Mouse (Mus musculus): Measurements from ENCODE around the gene Fam241a.

Gene Fam241a

DNA sequence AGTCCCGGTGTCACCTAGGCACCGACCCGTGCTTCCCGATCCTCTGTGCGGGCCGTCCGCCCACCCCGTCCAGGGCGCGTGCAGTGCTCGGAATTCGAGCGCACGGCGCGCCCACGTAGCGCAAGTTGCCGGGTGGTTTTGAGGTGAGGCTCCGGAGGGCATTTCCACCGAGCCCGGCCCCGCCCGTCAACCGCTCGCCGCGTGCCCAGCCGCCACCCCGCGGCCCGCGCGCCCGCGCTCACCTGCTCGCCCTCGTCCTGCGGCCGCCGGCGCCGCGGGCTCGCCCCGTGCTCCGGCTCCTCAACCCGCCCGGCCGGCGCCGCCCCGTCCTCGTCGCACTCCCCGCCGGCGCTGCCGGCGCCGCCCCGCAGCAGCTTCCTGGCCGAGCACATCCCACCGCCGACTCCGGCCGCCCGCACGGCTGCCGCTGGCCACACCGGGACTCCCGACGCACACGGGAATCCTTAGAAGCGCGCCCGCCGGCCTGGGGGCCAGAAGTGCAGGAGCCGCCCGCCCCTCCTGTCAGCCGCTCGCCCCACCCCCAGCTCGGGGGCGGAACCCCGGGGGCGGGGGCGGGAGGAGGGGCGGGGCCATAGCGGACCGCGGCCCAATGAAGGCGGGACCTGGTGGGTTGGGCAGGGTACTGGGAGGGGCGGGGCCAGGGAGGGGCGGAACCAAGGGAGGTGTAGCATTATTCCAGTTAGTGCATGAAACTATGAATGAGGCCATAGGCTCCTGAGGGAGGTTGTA, at the start of gene Fam241a:
Gene Fam241a, minus strand, starts transcription at position 533 of the 750 bp plus-strand sequence.
- peak; percentile 68 to 86 for DNase-seq

GRCm38 (mm10) chr3:127932453-127932852, 36.3 kb upstream of the Fam241a start:
- DNase-seq: no peak

GRCm38 (mm10) chr3:127930326-127931012, 34.3 kb upstream of the Fam241a start:
- DNase-seq: no peak

DNA sequence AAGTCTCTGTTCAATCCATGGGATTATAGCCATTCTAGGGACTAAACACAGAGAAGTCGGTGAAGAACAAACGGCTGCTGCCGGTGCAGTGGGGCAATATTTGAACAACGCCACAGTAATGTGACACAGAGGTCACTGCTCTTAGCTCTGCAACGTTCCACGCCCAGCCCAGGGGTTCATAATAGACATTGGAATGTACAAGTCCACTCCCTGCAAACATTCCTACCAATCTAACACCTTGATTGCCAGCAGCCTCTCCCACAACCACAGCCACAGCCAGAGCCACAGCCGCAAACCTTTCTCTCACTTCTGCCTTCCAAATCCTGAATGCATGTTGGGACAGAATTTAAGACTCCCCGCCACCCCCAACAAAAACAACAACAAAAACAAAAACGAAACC, 33.8 kb upstream of the Fam241a start:
- no peak for DNase-seq

- DNase-seq: no peak
Observed at GRCm38 (mm10) chr3:127926635-127927183, 30.6 kb upstream of the Fam241a start.

GRCm38 (mm10) chr3:127924464-127924863, 28.3 kb upstream of the Fam241a start:
- DNase-seq: no peak

DNA sequence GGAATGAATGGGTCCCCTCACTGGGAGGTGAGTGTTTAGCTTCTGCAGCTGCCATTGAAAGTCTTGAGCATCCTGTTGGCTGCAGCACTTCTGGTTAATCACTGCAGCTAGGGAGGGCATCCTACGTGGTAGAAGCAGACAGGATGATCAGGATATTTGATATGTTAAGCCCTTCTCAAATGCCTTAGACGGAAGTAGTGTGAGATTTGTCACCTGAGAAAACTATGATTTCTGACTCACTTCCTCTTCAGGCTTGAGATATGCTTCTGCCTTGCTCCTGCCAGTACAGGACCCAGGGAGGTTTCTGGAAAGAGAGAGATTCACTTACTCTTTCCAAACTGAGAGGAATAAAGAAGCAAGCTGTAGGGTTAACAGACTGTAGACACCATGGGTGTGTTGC, 27.1 kb upstream of the Fam241a start:
- DNase-seq: no peak

- peak; percentile 19 for DNase-seq
Observed at GRCm38 (mm10) chr3:127922125-127922524, 26.0 kb upstream of the Fam241a start.

DNA sequence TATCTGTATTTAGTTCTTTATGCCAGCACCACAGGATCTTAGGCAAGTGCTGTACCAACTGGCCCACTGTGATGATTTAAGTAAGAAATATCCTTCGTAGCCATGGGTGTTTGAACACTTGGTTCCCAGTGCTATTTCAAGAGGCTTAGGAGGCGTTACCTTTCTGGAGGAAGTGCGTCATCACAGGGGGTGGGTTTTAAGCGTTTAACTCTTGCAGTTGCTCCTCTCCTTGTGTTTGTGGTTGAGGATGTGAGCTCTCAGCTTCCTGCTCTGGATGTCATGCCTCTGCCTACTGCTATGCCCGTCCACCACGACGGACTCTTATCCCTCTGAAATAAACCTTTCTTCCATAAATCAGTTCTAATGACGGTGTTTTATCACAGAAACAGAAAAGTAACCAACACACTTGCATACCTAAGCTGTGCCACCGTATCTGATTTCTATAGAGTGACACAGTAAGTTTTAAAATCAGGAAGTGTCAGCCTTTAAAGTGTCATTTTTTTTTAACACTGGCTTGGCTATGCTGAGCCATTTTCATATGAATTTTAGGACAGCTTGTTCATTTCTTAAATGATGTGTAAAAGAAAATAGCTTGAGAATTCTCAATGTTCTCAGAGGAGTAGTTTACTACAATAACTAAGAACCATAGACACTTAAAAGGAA, 22.0 kb upstream of the Fam241a start:
- no peak for DNase-seq

- DNase-seq: no peak
Observed at GRCm38 (mm10) chr3:127917549-127917948, 21.4 kb upstream of the Fam241a start.

DNA sequence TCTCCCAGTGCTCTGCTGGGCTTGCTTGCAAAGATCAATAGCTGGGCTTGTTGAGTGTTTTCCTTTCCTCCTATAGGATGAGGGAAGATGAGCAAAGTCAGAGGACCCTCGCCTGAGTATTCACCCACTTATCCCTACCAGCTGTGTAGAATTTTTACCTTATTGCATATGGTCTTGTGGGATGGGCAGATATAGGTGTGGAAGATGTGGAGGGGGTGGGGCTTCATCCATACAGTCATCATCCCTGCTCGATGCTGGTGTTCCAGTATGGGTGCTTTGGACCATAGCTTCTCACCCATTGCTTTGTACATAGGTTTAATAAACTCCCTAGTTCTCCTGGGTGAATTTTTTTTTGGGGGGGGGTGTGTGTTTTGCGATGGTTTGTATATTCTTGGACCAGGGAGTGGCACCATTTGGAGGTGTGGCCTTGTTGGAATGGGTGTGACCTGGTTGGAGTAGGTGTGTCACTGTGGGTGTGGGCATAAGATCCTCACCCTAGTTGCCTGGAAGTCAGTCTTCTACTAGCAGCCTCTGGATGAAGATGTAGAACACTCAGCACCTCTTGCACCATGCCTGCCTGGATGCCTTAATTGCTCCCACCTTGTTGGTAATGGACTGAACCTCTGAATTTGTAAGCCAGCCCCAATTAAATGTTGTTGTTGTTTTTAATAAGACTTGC, 19.7 kb upstream of the Fam241a start:
- no peak for DNase-seq

- no peak for DNase-seq
Observed at GRCm38 (mm10) chr3:127913885-127914709, 18.0 kb upstream of the Fam241a start.

DNA sequence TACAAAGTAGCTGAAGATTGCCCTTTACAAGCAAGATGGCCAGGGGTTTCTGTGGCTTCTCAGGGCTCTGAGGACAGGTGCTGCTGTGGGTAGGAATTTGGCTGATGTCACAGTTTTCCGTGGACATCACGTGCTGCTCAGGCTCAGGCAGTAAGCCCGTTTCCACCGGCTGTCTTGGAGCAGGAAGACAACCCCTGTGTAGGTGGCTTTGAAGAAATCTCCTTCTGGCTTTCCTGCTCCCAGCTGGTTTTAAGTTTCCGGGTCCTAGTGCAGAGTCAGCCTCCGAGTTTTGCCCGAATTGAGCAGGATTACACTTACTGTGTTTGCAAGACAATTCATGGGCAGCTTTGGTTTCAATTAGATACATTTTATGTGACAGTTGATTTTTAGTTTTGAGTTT, 13.8 kb upstream of the Fam241a start:
- DNase-seq: no peak

GRCm38 (mm10) chr3:127894981-127895779, 944 bp downstream of the Fam241a start:
- no peak for DNase-seq

DNA sequence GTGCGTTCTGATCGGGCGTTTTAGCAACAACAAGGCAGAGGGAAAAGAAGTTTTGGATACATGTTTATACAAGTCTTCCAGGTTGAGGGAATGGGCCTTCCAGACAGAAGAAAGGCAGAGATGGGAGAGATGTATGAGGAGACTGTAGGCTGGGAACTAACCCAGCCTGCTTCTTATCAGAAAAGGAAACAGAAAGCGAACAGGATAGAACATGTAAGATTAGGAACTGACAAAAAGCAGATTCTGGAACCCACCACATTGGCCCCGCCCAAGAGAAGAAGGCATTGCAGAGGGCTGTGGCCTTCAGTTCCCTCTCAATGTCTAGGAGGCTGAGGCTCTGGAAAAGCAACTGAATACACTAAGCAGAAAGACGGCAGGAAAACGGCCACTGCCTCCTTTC, 2.2 kb downstream of the Fam241a start:
- DNase-seq: no peak

DNA sequence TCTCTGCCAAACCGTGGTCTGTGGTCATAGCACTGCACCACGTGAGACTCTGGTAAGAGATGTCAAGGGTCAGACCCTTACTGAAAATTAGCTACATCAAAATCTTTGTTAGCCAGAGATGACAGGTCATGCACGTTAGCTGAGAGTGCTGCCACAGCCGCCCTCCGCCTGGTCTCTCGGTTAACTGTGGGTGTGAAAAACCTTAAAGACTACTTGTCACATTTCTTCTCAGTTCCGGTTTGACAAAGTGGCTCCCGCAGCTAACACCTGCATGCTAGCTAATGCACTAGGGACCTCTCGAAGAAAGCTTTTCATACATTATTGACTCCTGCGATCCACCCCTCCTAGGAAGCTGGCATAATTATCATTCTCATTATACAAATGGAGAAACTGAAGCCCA, 4.2 kb downstream of the Fam241a start:
- DNase-seq: no peak

DNA sequence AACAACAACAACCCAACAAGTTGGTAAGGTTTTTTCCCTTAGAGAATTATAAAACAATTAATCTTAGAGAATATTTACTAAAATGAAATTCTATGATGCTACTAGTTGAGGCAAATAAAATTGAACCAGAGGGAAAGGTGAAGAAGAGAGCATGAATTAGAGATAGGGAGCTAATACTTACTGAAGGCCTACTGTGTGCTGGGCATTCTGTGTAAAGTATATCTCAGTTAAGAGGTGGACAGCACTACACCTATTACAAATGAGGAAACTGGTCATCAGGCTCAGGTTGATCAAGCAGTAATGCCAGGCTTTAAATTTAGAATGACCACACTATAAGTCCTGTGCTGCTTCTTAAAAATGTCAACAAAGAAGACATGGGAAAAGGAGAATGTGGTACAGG, 6.1 kb downstream of the Fam241a start:
- no peak for DNase-seq

DNA sequence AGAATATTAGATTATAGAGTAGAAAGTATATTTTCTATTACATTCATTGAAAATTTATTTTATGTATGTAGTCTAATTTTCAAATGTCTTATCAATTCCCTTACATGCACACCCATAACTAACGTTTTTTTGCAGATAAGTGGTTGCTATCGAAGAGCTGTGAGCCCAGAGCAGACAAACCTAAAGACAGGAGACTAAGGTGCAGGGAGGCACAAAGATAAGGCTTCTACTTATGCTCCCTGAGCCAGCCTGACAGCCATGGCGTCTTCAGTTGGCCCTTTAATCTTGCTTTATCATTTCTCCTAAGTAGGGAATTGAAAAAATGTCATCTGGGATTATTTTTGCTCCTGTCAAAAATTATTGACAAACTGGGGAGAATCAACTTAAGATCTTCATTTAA, 6.6 kb downstream of the Fam241a start:
- DNase-seq: no peak

- DNase-seq: no peak
Observed at GRCm38 (mm10) chr3:127881684-127882083, 14.4 kb downstream of the Fam241a start.

- no peak for DNase-seq
Observed at GRCm38 (mm10) chr3:127879968-127880367, 16.2 kb downstream of the Fam241a start.

GRCm38 (mm10) chr3:127875509-127875908, 20.6 kb downstream of the Fam241a start:
- DNase-seq: no peak
